Mouse (Mus musculus): ENCODE measurements around the gene Mrvi1. TPM values are rescaled to one million over a fixed set of nuclear protein-coding genes. Genes with fewer than 3 reads are reported as not detected.
A peak's percentile ranks its signal among the peaks of the same experiment; 100 is the strongest.

Gene Mrvi1
- polyA plus RNA-seq, 1 experiment = 9.7 TPM

- no peak overlapping the region for H3K27ac ChIP-seq (ENCODE audit: insufficient read depth, low read depth, low read length)
- DNase-seq = no peak
- H3K4me3 ChIP-seq (ENCODE audit: insufficient read depth, low read depth, low read length) = no peak overlapping the region
- H3K27me3 ChIP-seq (replicated peaks; ENCODE audit: control insufficient read depth, insufficient read depth, low read length) = no peaks in the 10 kb centered on the region
- peaks cover 3% of the 10 kb centered on the region; the same call in 1 of the 2 replicates for H3K4me1 ChIP-seq (ENCODE audit: control insufficient read depth, insufficient read depth, low read length)
- H3K36me3 ChIP-seq (ENCODE audit: control insufficient read depth, insufficient read depth, low read length) = no peaks in the 10 kb centered on the region
- 56% methylated on average over 9 of the region's 9 CpGs for WGBS
- no peak for TF ChIP-seq CTCF (conservative IDR thresholded peaks at IDR 0.05; ENCODE audit: insufficient read depth, insufficient read length, low read depth, low read length)
- TF ChIP-seq POLR2A (IDR thresholded peaks at IDR 0.05; ENCODE audit: low read depth, low read length) = no peak
These were observed 19.2 kb downstream of the Mrvi1 start for GRCm38 (mm10) chr7:110962943-110963654.

GRCm38 (mm10) chr7:110962497-110962896 is 19.8 kb downstream of the Mrvi1 start:
- no peak overlapping the region for H3K27ac ChIP-seq (ENCODE audit: insufficient read depth, low read depth, low read length)
- DNase-seq = peak; percentile 36
- 63% methylated on average over 3 of the region's 3 CpGs for WGBS
- TF ChIP-seq CTCF (conservative IDR thresholded peaks at IDR 0.05; ENCODE audit: insufficient read depth, insufficient read length, low read depth, low read length) (no peak), POLR2A (IDR thresholded peaks at IDR 0.05; ENCODE audit: low read depth, low read length) (no peak)
- H3K4me1 ChIP-seq (ENCODE audit: control insufficient read depth, insufficient read depth, low read length) = peaks cover 3% of the 10 kb centered on the region; the same call in 1 of the 2 replicates
- no peak overlapping the region for H3K4me3 ChIP-seq (ENCODE audit: insufficient read depth, low read depth, low read length)
- no peaks in the 10 kb centered on the region for H3K27me3 ChIP-seq (replicated peaks; ENCODE audit: control insufficient read depth, insufficient read depth, low read length)
- no peaks in the 10 kb centered on the region for H3K36me3 ChIP-seq (ENCODE audit: control insufficient read depth, insufficient read depth, low read length)

GRCm38 (mm10) chr7:110956422-110957170 is 25.7 kb downstream of the Mrvi1 start:
- no peak for TF ChIP-seq CTCF (conservative IDR thresholded peaks at IDR 0.05; ENCODE audit: insufficient read depth, insufficient read length, low read depth, low read length)
- no peak for TF ChIP-seq POLR2A (IDR thresholded peaks at IDR 0.05; ENCODE audit: low read depth, low read length)
- Histone ChIP-seq H3K36me3 (ENCODE audit: control insufficient read depth, insufficient read depth, low read length) (no peaks in the 10 kb centered on the region), H3K27ac (ENCODE audit: insufficient read depth, low read depth, low read length) (0 out of 2 replicates have a peak overlapping the region, but pooled peaks have one; percentile 17), H3K4me1 (ENCODE audit: control insufficient read depth, insufficient read depth, low read length) (peaks cover 4% of the 10 kb centered on the region), H3K4me3 (ENCODE audit: insufficient read depth, low read depth, low read length) (no peak overlapping the region), H3K27me3 (replicated peaks; ENCODE audit: control insufficient read depth, insufficient read depth, low read length) (no peaks in the 10 kb centered on the region)
- no peak for DNase-seq
- WGBS = 74% methylated on average over 14 of the region's 14 CpGs

- no peak overlapping the region for H3K4me3 ChIP-seq (ENCODE audit: insufficient read depth, low read depth, low read length)
- H3K4me1 ChIP-seq (ENCODE audit: control insufficient read depth, insufficient read depth, low read length) = peaks cover 4% of the 10 kb centered on the region
- H3K36me3 ChIP-seq (ENCODE audit: control insufficient read depth, insufficient read depth, low read length) = no peaks in the 10 kb centered on the region
- 47% methylated on average over 2 of the region's 2 CpGs for WGBS
- DNase-seq = no peak
- H3K27ac ChIP-seq (ENCODE audit: insufficient read depth, low read depth, low read length) = no peak overlapping the region
- no peaks in the 10 kb centered on the region for H3K27me3 ChIP-seq (replicated peaks; ENCODE audit: control insufficient read depth, insufficient read depth, low read length)
- TF ChIP-seq CTCF (conservative IDR thresholded peaks at IDR 0.05; ENCODE audit: insufficient read depth, insufficient read length, low read depth, low read length) (no peak), POLR2A (IDR thresholded peaks at IDR 0.05; ENCODE audit: low read depth, low read length) (no peak)
These were observed 26.7 kb downstream of the Mrvi1 start for GRCm38 (mm10) chr7:110955576-110955975.

GRCm38 (mm10) chr7:110954072-110954858 is 28.0 kb downstream of the Mrvi1 start:
- Histone ChIP-seq H3K27me3 (replicated peaks; ENCODE audit: control insufficient read depth, insufficient read depth, low read length) (no peaks in the 10 kb centered on the region), H3K4me1 (ENCODE audit: control insufficient read depth, insufficient read depth, low read length) (peaks cover 4% of the 10 kb centered on the region), H3K4me3 (ENCODE audit: insufficient read depth, low read depth, low read length) (no peak overlapping the region), H3K27ac (ENCODE audit: insufficient read depth, low read depth, low read length) (no peak overlapping the region), H3K36me3 (ENCODE audit: control insufficient read depth, insufficient read depth, low read length) (no peaks in the 10 kb centered on the region)
- no peak for DNase-seq
- TF ChIP-seq POLR2A (IDR thresholded peaks at IDR 0.05; ENCODE audit: low read depth, low read length) (no peak), CTCF (conservative IDR thresholded peaks at IDR 0.05; ENCODE audit: insufficient read depth, insufficient read length, low read depth, low read length) (no peak)
- 88% methylated on average over 6 of the region's 6 CpGs for WGBS

GRCm38 (mm10) chr7:110953210-110953609 is 29.1 kb downstream of the Mrvi1 start:
- WGBS = 34% methylated on average over 1 of the region's 1 CpGs
- H3K27ac ChIP-seq (ENCODE audit: insufficient read depth, low read depth, low read length) = no peak overlapping the region
- no peak for TF ChIP-seq CTCF (conservative IDR thresholded peaks at IDR 0.05; ENCODE audit: insufficient read depth, insufficient read length, low read depth, low read length)
- TF ChIP-seq POLR2A (IDR thresholded peaks at IDR 0.05; ENCODE audit: low read depth, low read length) = no peak

GRCm38 (mm10) chr7:110950621-110950925 is 31.7 kb downstream of the Mrvi1 start:
- no peak for DNase-seq
- Histone ChIP-seq H3K4me1 (ENCODE audit: control insufficient read depth, insufficient read depth, low read length) (peaks cover 4% of the 10 kb centered on the region; the same call in 1 of the 2 replicates), H3K36me3 (ENCODE audit: control insufficient read depth, insufficient read depth, low read length) (no peaks in the 10 kb centered on the region), H3K4me3 (ENCODE audit: insufficient read depth, low read depth, low read length) (no peak overlapping the region), H3K27ac (ENCODE audit: insufficient read depth, low read depth, low read length) (no peak overlapping the region), H3K27me3 (replicated peaks; ENCODE audit: control insufficient read depth, insufficient read depth, low read length) (no peaks in the 10 kb centered on the region)
- TF ChIP-seq CTCF (conservative IDR thresholded peaks at IDR 0.05; ENCODE audit: insufficient read depth, insufficient read length, low read depth, low read length) = no peak
- TF ChIP-seq POLR2A (IDR thresholded peaks at IDR 0.05; ENCODE audit: low read depth, low read length) = no peak

More at GRCm38 (mm10) chr7:110953210-110953609, 29.1 kb downstream of the Mrvi1 start:
- Histone ChIP-seq H3K27me3 (replicated peaks; ENCODE audit: control insufficient read depth, insufficient read depth, low read length) (no peaks in the 10 kb centered on the region), H3K4me1 (ENCODE audit: control insufficient read depth, insufficient read depth, low read length) (peaks cover 4% of the 10 kb centered on the region), H3K4me3 (ENCODE audit: insufficient read depth, low read depth, low read length) (no peak overlapping the region), H3K36me3 (ENCODE audit: control insufficient read depth, insufficient read depth, low read length) (no peaks in the 10 kb centered on the region)
- DNase-seq = peak; percentile 61
